Mouse (Mus musculus): Measurements from ENCODE around the gene Knl1. TPM values are rescaled to one million over a fixed set of nuclear protein-coding genes. Genes with fewer than 3 reads are reported as not detected.

Gene Knl1
- total and polyA plus RNA-seq, 3 experiments: 18.6 to 160 (median 23.2) TPM

- no peak for DNase-seq (ENCODE audit: low read depth, low spot score)
- H3K9ac ChIP-seq (ENCODE audit: control insufficient read depth, low read depth, low read length, poor library complexity, severe bottlenecking): no peak overlapping the region
- peaks cover 0 to 3% of the 10 kb centered on the region in 2 experiments; a peak in 3 of 4 replicates for H3K4me1 ChIP-seq (ENCODE audit: control insufficient read depth in 1 of 2, insufficient read depth in 2 of 2, low read length in 2 of 2)
- H3K9me3 ChIP-seq (replicated peaks; ENCODE audit: insufficient read depth, low read length): no peaks in the 10 kb centered on the region
- TF ChIP-seq NRF1 (IDR thresholded peaks at IDR 0.05; ENCODE audit: insufficient read depth, low read depth, low read length, poor library complexity, severe bottlenecking) (no peak), ZMIZ1 (IDR thresholded peaks at IDR 0.05; ENCODE audit: low read depth, low read length) (no peak), GABPA (IDR thresholded peaks at IDR 0.05; ENCODE audit: low read depth, low read length) (no peak), HCFC1 (IDR thresholded peaks at IDR 0.05; ENCODE audit: low read depth, low read length) (no peak), KAT2A (conservative IDR thresholded peaks at IDR 0.05; ENCODE audit: low read depth, low read length) (no peak), SMC3 (IDR thresholded peaks at IDR 0.05; ENCODE audit: low read depth, low read length) (no peak), ZC3H11A (IDR thresholded peaks at IDR 0.05; ENCODE audit: low read depth, low read length) (no peak), TBP (IDR thresholded peaks at IDR 0.05; ENCODE audit: low read depth, low read length) (no peak)
- H3K27me3 ChIP-seq (ENCODE audit: control insufficient read depth in 1 of 2, insufficient read depth in 2 of 2, low read length in 2 of 2): no peaks in the 10 kb centered on the region
- H3K36me3 ChIP-seq (ENCODE audit: control insufficient read depth in 1 of 2, insufficient read depth in 2 of 2, low read length in 2 of 2): peaks cover 0 to 2% of the 10 kb centered on the region in 2 experiments; a peak in 2 of 4 replicates
- H3K4me3 ChIP-seq (ENCODE audit: control insufficient read depth in 1 of 2, insufficient read depth in 1 of 2, low read depth in 2 of 2, low read length in 2 of 2): no peak overlapping the region
- no peak overlapping the region for H3K27ac ChIP-seq (ENCODE audit: control insufficient read depth, low read depth, low read length)
- H3K79me2 ChIP-seq (ENCODE audit: control insufficient read depth, insufficient read depth, low read length, poor library complexity): no peaks in the 10 kb centered on the region
These were observed 40.0 kb upstream of the Knl1 start for GRCm38 (mm10) chr2:119006886-119007285.

DNA sequence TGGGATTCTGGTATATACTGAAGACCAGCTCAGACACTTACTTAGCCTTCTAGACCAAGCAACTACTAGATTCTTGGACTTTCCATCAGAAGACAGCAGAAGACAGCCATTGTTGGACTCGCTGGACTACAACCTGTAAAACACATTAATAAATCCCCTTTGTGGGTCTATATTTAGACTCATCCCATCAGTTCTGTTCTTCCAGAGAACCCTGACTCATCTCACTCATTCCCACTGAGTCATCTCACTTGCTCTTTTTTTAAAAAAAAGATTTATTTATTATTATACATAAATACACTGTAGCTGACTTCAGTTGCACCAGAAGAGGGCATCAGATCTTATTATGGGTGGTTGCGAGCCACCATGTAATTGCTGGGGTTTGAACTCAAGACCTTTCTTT lies 37.5 kb upstream of the Knl1 start:
- no peaks in the 10 kb centered on the region for H3K27me3 ChIP-seq (ENCODE audit: control insufficient read depth in 1 of 2, insufficient read depth in 2 of 2, low read length in 2 of 2)
- no peak overlapping the region for H3K27ac ChIP-seq (ENCODE audit: control insufficient read depth, low read depth, low read length)
- no peaks in the 10 kb centered on the region for H3K79me2 ChIP-seq (ENCODE audit: control insufficient read depth, insufficient read depth, low read length, poor library complexity)
- H3K9me3 ChIP-seq (replicated peaks; ENCODE audit: insufficient read depth, low read length): no peaks in the 10 kb centered on the region
- DNase-seq (ENCODE audit: low read depth, low spot score): no peak
- H3K4me3 ChIP-seq (ENCODE audit: control insufficient read depth in 1 of 2, insufficient read depth in 1 of 2, low read depth in 2 of 2, low read length in 2 of 2): no peak overlapping the region
- no peak overlapping the region for H3K9ac ChIP-seq (ENCODE audit: control insufficient read depth, low read depth, low read length, poor library complexity, severe bottlenecking)
- H3K4me1 ChIP-seq (ENCODE audit: control insufficient read depth in 1 of 2, insufficient read depth in 2 of 2, low read length in 2 of 2): peaks cover 0 to 3% of the 10 kb centered on the region in 2 experiments; a peak in 3 of 4 replicates
- H3K36me3 ChIP-seq (ENCODE audit: control insufficient read depth in 1 of 2, insufficient read depth in 2 of 2, low read length in 2 of 2): peaks cover 0 to 2% of the 10 kb centered on the region in 2 experiments; a peak in 2 of 4 replicates
- TF ChIP-seq USF2 (IDR thresholded peaks at IDR 0.05; ENCODE audit: borderline replicate concordance in 1 of 2, insufficient read depth in 1 of 2, low read depth in 1 of 2, low read length in 2 of 2) (no peak), KAT2A (conservative IDR thresholded peaks at IDR 0.05; ENCODE audit: low read depth, low read length) (no peak), JUND (IDR thresholded peaks at IDR 0.05; ENCODE audit: low read depth, low read length) (no peak), EP300 (IDR thresholded peaks at IDR 0.05; ENCODE audit: low read depth in 1 of 2, low read length in 2 of 2) (no peak), RAD21 (IDR thresholded peaks at IDR 0.05; ENCODE audit: low read depth, low read length) (no peak), POLR2A (IDR thresholded peaks at IDR 0.05; ENCODE audit: control insufficient read depth in 1 of 2, insufficient read depth in 1 of 2, low read depth in 1 of 2, low read length in 2 of 2, poor library complexity in 1 of 2) (no peak), ZC3H11A (IDR thresholded peaks at IDR 0.05; ENCODE audit: low read depth, low read length) (no peak), TCF12 (IDR thresholded peaks at IDR 0.05; ENCODE audit: low read depth, low read length) (no peak), NRF1 (IDR thresholded peaks at IDR 0.05; ENCODE audit: insufficient read depth, low read depth, low read length, poor library complexity, severe bottlenecking) (no peak), E2F4 (IDR thresholded peaks at IDR 0.05; ENCODE audit: borderline replicate concordance, low read depth, low read length) (no peak), MYC (IDR thresholded peaks at IDR 0.05; ENCODE audit: low read depth, low read length) (no peak), MEF2A (IDR thresholded peaks at IDR 0.05; ENCODE audit: extremely low read depth, insufficient replicate concordance, low read depth, low read length, poor library complexity, severe bottlenecking) (no peak), CHD2 (IDR thresholded peaks at IDR 0.05; ENCODE audit: low read length) (no peak), ELF1 (IDR thresholded peaks at IDR 0.05; ENCODE audit: low read depth, low read length) (no peak), RCOR1 (IDR thresholded peaks at IDR 0.05; ENCODE audit: low read depth, low read length) (no peak)
